Mouse (Mus musculus) liver, embryonic 12.5 days (tissue): ENCODE measurements at regions not wholly inside any gene's neighbourhood (a gene's known extent, or its start where the extent isn't known, plus 50 kb on each side); places are given as distances from the start of the nearest gene placed in this dataset.

Experiments used
- ATAC-seq: fragments of 200-750 bp; cut with Nextera tagmentation; 2 replicates; pipeline ENCODE4 v1.8.0; 2017; ENCODE audit warnings: moderate number of reproducible peaks, mild to moderate bottlenecking, moderate library complexity
- H3K27ac ChIP-seq: fragments of 300-500 bp; sonication (generic); 2 replicates; pipeline ENCODE4 v1.5.1; 2016; ENCODE audit warnings: mild to moderate bottlenecking
- H3K27me3 ChIP-seq: fragments of 300-500 bp; sonication (generic); replicated peaks from 2 replicates; pipeline ENCODE4 v1.6.1; 2016; ENCODE audit warnings: mild to moderate bottlenecking, moderate library complexity
- H3K36me3 ChIP-seq: fragments of 300-500 bp; sonication (generic); 2 replicates; pipeline ENCODE4 v1.6.1; 2016; ENCODE audit warnings: mild to moderate bottlenecking, moderate library complexity
- H3K4me1 ChIP-seq: fragments of 300-500 bp; sonication (generic); 2 replicates; pipeline ENCODE4 v1.6.1; 2016
- H3K4me2 ChIP-seq: fragments of 300-500 bp; sonication (generic); 2 replicates; pipeline ENCODE4 v1.6.1; 2016; ENCODE audit warnings: mild to moderate bottlenecking, moderate library complexity
- H3K4me3 ChIP-seq: fragments of 300-500 bp; sonication (generic); 2 replicates; pipeline ENCODE4 v1.5.1; 2016; ENCODE audit warnings: mild to moderate bottlenecking, moderate library complexity
- H3K9ac ChIP-seq: fragments of 300-500 bp; sonication (generic); 2 replicates; pipeline ENCODE4 v1.6.1; 2016; ENCODE audit warnings: mild to moderate bottlenecking, moderate library complexity
- H3K9me3 ChIP-seq: fragments of 300-500 bp; sonication (generic); replicated peaks from 2 replicates; pipeline ENCODE4 v1.6.1; 2016; ENCODE audit warnings: mild to moderate bottlenecking, moderate library complexity
- WGBS: fragments of 180-500 bp; shearing (Covaris S2); methylation state at CpG from one replicate; pipeline ENCODE4 v1.1.7; 2016; ENCODE audit not compliant: insufficient replicate concordance; 5-methylcytosine and 5-hydroxymethylcytosine counted together

DNA sequence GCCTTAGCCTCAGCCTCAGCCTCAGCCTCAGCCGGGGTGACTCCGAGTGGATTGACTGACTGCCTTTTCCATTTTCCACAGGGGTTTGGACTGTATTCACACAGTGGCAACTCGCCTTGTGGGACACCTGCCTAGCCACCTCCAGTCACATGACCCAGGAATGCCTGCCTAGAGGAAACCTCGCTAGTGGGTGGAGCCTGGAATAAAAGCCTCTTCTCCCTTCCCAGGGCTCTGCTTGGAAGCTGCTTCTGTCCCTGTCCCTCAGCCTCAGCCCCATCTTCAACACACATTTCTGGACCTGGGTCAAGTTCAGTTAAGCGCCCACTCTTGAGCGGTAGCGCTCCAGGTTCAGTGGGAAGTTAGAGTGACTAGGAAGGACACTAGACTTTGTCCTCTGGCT lies 68.0 kb upstream of the Prdm11 start:
- no peak overlapping the region for H3K27ac ChIP-seq
- 55% methylated on average over 7 of the region's 7 CpGs for WGBS
- H3K4me2 ChIP-seq = no peak overlapping the region
- H3K27me3 ChIP-seq = peaks cover 33% of the 10 kb centered on the region
- no peaks in the 10 kb centered on the region for H3K36me3 ChIP-seq
- H3K9me3 ChIP-seq = no peaks in the 10 kb centered on the region
- H3K4me3 ChIP-seq = no peak overlapping the region
- H3K9ac ChIP-seq = no peak overlapping the region
- peaks cover 21% of the 10 kb centered on the region for H3K4me1 ChIP-seq
- ATAC-seq = no peak

DNA sequence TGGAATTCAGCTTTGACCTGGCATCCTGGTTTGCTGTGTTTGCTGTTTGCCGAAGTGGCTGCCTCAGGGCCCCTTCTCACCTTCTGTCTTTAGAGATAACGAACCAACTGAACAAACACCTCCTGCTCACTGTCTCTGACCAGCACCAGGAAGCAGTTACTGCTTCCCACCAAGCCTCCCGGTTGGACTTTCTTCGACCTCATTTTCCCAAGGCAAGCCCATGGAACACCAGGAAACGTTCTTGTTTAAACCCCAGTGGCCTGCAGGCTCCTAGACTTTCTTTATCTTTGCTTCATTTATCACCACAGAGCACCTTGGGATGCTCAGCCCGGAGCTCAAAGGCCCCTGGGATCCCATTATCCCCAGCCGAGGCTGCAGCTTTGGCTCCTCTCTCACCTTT lies 66.4 kb upstream of the Prdm11 start:
- Histone ChIP-seq H3K9ac (no peak overlapping the region), H3K27me3 (peaks cover 35% of the 10 kb centered on the region), H3K9me3 (no peaks in the 10 kb centered on the region), H3K4me2 (no peak overlapping the region), H3K27ac (no peak overlapping the region), H3K4me1 (peaks cover 21% of the 10 kb centered on the region), H3K36me3 (no peaks in the 10 kb centered on the region), H3K4me3 (no peak overlapping the region)
- 0 out of 2 replicates have a peak, but pooled peaks have one; percentile 35 for ATAC-seq
- 10% methylated on average over 7 of the region's 7 CpGs for WGBS

DNA sequence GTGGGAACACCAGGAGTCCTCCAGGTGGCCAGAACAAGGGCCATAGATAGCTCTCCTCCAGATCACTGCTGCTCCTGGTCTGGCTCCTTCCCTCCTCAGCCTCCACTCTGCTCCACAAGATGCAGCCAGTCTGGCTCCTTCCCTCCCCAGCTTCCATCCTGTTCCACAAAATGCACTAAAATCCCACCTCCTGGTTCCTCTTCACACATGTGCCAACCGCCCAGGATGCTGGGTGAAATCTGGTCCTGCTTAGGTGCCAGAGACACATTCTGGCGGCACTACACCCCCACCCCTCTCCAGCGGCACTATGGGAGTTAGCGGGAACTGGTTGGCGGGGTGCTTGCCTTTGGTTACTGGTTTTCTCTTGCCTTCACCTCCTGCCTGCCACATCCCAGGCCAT lies 64.9 kb upstream of the Prdm11 start:
- H3K9me3 ChIP-seq = no peaks in the 10 kb centered on the region
- no peak overlapping the region for H3K4me3 ChIP-seq
- no peak overlapping the region for H3K9ac ChIP-seq
- peaks cover 38% of the 10 kb centered on the region for H3K27me3 ChIP-seq
- WGBS = 58% methylated on average over 5 of the region's 5 CpGs
- no peak for ATAC-seq
- no peaks in the 10 kb centered on the region for H3K36me3 ChIP-seq
- H3K4me2 ChIP-seq = no peak overlapping the region
- peaks cover 17% of the 10 kb centered on the region for H3K4me1 ChIP-seq
- H3K27ac ChIP-seq = no peak overlapping the region

DNA sequence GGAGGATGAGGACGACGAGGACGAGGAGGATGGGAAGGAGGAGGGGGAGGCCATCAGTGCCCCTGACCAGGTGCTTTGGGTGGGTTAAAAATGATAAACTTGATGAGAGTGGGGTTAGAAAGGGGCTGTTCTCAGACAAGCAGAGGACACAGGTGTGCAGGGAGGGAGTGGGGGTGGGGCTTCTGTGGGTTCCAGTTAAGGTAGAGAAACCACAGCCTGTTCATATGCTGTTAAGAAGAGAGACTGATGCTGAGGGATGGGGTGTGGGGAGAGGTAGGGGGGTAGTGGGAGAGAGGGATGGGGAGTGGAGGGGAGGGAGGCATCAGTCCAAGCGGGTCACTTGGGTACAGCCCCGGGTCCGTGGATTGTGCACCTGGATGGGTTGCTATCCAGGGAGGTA lies 60.6 kb upstream of the Prdm11 start:
- 47% methylated on average over 6 of the region's 6 CpGs for WGBS
- Histone ChIP-seq H3K9ac (no peak overlapping the region), H3K9me3 (no peaks in the 10 kb centered on the region), H3K27me3 (peaks cover 29% of the 10 kb centered on the region), H3K4me2 (no peak overlapping the region), H3K4me1 (no peaks in the 10 kb centered on the region), H3K27ac (no peak overlapping the region), H3K4me3 (no peak overlapping the region), H3K36me3 (no peaks in the 10 kb centered on the region)
- no peak for ATAC-seq

DNA sequence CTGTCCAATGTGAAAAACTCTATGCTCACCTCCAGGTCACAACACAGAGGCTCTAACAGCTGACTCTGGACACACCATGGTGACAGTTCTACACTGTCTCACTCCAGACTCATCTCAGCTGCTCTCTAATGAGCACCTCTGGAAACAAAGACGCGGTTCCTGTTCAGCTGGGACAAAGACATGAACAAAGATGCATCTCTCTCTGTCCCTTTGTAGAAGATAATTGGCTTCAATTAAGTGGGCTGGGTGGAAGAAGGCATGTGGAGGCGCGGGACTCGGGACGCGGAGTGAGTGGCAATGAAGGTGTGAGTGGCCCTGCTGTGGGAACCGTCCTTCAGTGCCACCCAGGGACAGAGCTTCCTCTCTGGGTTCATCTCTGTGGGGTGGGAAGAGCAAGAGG lies 56.0 kb upstream of the Prdm11 start:
- Histone ChIP-seq H3K4me1 (no peaks in the 10 kb centered on the region; the same call in 1 of the 2 replicates), H3K9me3 (no peaks in the 10 kb centered on the region), H3K27ac (no peak overlapping the region), H3K27me3 (peaks cover 3% of the 10 kb centered on the region; the same call in 1 of the 2 replicates), H3K4me2 (no peak overlapping the region), H3K9ac (no peak overlapping the region), H3K4me3 (no peak overlapping the region), H3K36me3 (no peaks in the 10 kb centered on the region)
- ATAC-seq = no peak
- 80% methylated on average over 8 of the region's 8 CpGs for WGBS

DNA sequence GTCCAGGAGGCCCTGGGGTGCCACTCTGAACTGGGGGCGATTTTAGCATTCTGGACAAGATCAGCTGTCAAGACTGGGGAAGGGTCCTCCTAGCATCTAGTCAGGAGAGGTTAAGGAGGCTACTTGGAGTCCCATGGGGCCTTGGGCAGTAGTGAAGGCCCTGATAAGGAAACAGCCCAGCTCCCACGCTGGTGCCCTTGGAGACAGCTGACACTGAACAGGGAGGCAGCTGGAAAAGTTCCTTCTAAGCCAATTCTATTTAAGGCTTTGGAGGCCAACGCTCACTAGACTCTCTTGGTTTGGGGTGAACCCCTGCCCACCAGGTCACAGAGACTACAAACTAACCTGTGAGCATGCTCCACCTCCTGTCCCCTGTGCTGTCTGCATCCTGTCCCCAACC lies 53.8 kb upstream of the Prdm11 start:
- ATAC-seq = no peak
- no peaks in the 10 kb centered on the region for H3K36me3 ChIP-seq
- no peak overlapping the region for H3K27ac ChIP-seq
- 25% methylated on average over 3 of the region's 3 CpGs for WGBS
- no peaks in the 10 kb centered on the region; the same call in 1 of the 2 replicates for H3K4me1 ChIP-seq
- no peak overlapping the region for H3K4me3 ChIP-seq
- no peak overlapping the region for H3K9ac ChIP-seq
- no peak overlapping the region for H3K4me2 ChIP-seq
- H3K27me3 ChIP-seq = no peaks in the 10 kb centered on the region
- H3K9me3 ChIP-seq = no peaks in the 10 kb centered on the region

DNA sequence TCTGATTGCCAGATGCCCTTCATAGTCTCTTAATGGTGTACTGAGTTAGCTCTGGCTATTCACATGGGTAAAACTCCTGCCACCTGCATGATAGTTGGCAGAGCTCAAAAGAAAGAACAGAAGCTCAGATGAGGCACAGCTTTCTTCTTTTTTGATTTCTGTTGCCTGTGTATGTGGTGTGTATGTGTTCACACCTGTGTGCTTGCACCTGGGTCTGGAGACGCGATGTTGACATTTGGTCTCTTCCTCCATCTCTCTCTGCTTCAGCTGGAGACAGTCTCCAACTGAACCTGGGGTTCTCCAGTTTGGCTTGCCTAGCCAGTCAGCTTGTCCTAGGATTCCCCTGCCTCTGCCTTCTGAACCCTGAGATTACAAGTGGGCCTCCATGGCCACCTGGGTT lies 51.0 kb upstream of the Prdm11 start:
- no peak overlapping the region for H3K9ac ChIP-seq
- no peak overlapping the region for H3K4me2 ChIP-seq
- 87% methylated on average over 2 of the region's 2 CpGs for WGBS
- no peaks in the 10 kb centered on the region for H3K27me3 ChIP-seq
- H3K4me3 ChIP-seq = no peak overlapping the region
- H3K4me1 ChIP-seq = no peaks in the 10 kb centered on the region; the same call in 1 of the 2 replicates
- no peaks in the 10 kb centered on the region for H3K36me3 ChIP-seq
- ATAC-seq = no peak
- no peak overlapping the region for H3K27ac ChIP-seq
- H3K9me3 ChIP-seq = no peaks in the 10 kb centered on the region

DNA sequence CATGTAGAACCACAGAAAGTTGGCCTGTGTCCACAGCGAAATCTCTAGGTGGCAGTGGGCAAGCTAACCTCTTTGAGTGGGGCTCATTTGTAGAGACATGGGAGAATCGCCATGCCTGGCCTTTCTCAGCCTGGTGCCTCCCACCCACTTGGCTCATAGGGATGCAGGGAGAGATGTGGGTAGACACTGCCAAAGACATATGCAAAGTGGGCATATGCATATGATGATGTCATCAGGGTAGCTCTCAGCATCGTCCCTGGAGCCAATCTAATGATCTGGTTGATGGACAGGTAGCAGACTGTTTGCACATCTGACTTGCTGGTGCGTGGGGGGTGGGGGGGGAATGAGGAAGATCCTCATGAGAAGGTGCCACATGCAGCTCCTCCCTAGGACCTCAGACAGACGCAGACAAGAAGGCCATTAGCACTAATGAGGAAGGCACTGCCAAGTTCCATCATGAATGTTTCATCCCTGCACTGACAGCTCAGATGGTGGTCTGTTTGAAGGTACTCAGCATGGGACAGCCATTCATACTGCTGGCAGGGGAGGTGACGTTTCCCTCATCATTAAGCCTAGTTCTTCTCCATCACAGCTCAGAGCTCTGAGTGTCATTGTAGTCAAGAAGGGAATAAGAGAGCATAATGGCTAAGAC lies 50.2 kb upstream of the Prdm11 start:
- no peak overlapping the region for H3K4me2 ChIP-seq
- H3K27me3 ChIP-seq = no peaks in the 10 kb centered on the region
- H3K9ac ChIP-seq = no peak overlapping the region
- no peaks in the 10 kb centered on the region for H3K9me3 ChIP-seq
- H3K4me1 ChIP-seq = no peaks in the 10 kb centered on the region; the same call in 1 of the 2 replicates
- H3K27ac ChIP-seq = no peak overlapping the region
- 50% methylated on average over 6 of the region's 6 CpGs for WGBS
- H3K36me3 ChIP-seq = no peaks in the 10 kb centered on the region
- H3K4me3 ChIP-seq = no peak overlapping the region
- no peak for ATAC-seq
